Mouse (Mus musculus): ENCODE measurements around the gene Jade2.
A peak's percentile ranks its signal among the peaks of the same experiment; 100 is the strongest.

Gene Jade2

GRCm38 (mm10) chr11:51834067-51834411 is 23.4 kb downstream of the Jade2 start:
- Histone ChIP-seq H3K36me3 (ENCODE audit: insufficient read depth, low read length) (peaks cover 87% of the 10 kb centered on the region), H3K4me3 (replicated peaks; ENCODE audit: low read length) (no peak overlapping the region), H3K4me1 (replicated peaks; ENCODE audit: low read depth, low read length) (peaks cover 23% of the 10 kb centered on the region), H3K9me3 (ENCODE audit: low read length) (no peaks in the 10 kb centered on the region), H3K27me3 (ENCODE audit: insufficient read depth, low read length) (no peaks in the 10 kb centered on the region)
- TF ChIP-seq CTCF (conservative IDR thresholded peaks at IDR 0.05; ENCODE audit: low read length) (no peak), POU5F1 (IDR thresholded peaks at IDR 0.05; ENCODE audit: borderline replicate concordance, low read length) (no peak), NANOG (IDR thresholded peaks at IDR 0.05; ENCODE audit: borderline replicate concordance, low read length) (no peak)

- Histone ChIP-seq H3K9me3 (ENCODE audit: low read length) (no peaks in the 10 kb centered on the region), H3K27me3 (ENCODE audit: insufficient read depth, low read length) (no peaks in the 10 kb centered on the region), H3K36me3 (ENCODE audit: insufficient read depth, low read length) (peaks cover 88% of the 10 kb centered on the region), H3K4me3 (replicated peaks; ENCODE audit: low read length) (no peak overlapping the region), H3K4me1 (replicated peaks; ENCODE audit: low read depth, low read length) (peaks cover 20% of the 10 kb centered on the region)
- TF ChIP-seq NANOG (IDR thresholded peaks at IDR 0.05; ENCODE audit: borderline replicate concordance, low read length) (no peak), CTCF (conservative IDR thresholded peaks at IDR 0.05; ENCODE audit: low read length) (no peak), POU5F1 (IDR thresholded peaks at IDR 0.05; ENCODE audit: borderline replicate concordance, low read length) (no peak)
Measured at GRCm38 (mm10) chr11:51833393-51834066, 23.9 kb downstream of the Jade2 start.

- no peak for TF ChIP-seq POU5F1 (IDR thresholded peaks at IDR 0.05; ENCODE audit: borderline replicate concordance, low read length)
- no peak for TF ChIP-seq CTCF (conservative IDR thresholded peaks at IDR 0.05; ENCODE audit: low read length)
- TF ChIP-seq NANOG (IDR thresholded peaks at IDR 0.05; ENCODE audit: borderline replicate concordance, low read length), result no peak
- no peak overlapping the region for H3K4me3 ChIP-seq (replicated peaks; ENCODE audit: low read length)
Measured at GRCm38 (mm10) chr11:51832992-51833391, 24.5 kb downstream of the Jade2 start.

GRCm38 (mm10) chr11:51831962-51832909 is 25.2 kb downstream of the Jade2 start:
- H3K36me3 ChIP-seq (ENCODE audit: insufficient read depth, low read length), result peaks cover 92% of the 10 kb centered on the region
- TF ChIP-seq CTCF (conservative IDR thresholded peaks at IDR 0.05; ENCODE audit: low read length), result no peak
- no peak for TF ChIP-seq NANOG (IDR thresholded peaks at IDR 0.05; ENCODE audit: borderline replicate concordance, low read length)
- TF ChIP-seq POU5F1 (IDR thresholded peaks at IDR 0.05; ENCODE audit: borderline replicate concordance, low read length), result no peak
- no peaks in the 10 kb centered on the region for H3K9me3 ChIP-seq (ENCODE audit: low read length)
- no peak overlapping the region for H3K4me3 ChIP-seq (replicated peaks; ENCODE audit: low read length)
- H3K4me1 ChIP-seq (replicated peaks; ENCODE audit: low read depth, low read length), result peaks cover 14% of the 10 kb centered on the region
- H3K27me3 ChIP-seq (ENCODE audit: insufficient read depth, low read length), result no peaks in the 10 kb centered on the region

More at GRCm38 (mm10) chr11:51832992-51833391, 24.5 kb downstream of the Jade2 start:
- Histone ChIP-seq H3K27me3 (ENCODE audit: insufficient read depth, low read length) (no peaks in the 10 kb centered on the region), H3K36me3 (ENCODE audit: insufficient read depth, low read length) (peaks cover 88% of the 10 kb centered on the region), H3K9me3 (ENCODE audit: low read length) (no peaks in the 10 kb centered on the region), H3K4me1 (replicated peaks; ENCODE audit: low read depth, low read length) (peaks cover 20% of the 10 kb centered on the region)

- peaks cover 90% of the 10 kb centered on the region for H3K36me3 ChIP-seq (ENCODE audit: insufficient read depth, low read length)
- peaks cover 59% of the 10 kb centered on the region for H3K4me1 ChIP-seq (replicated peaks; ENCODE audit: low read depth, low read length)
- no peaks in the 10 kb centered on the region for H3K9me3 ChIP-seq (ENCODE audit: low read length)
- no peak for TF ChIP-seq POU5F1 (IDR thresholded peaks at IDR 0.05; ENCODE audit: borderline replicate concordance, low read length)
- no peak for TF ChIP-seq CTCF (conservative IDR thresholded peaks at IDR 0.05; ENCODE audit: low read length)
- no peak for TF ChIP-seq NANOG (IDR thresholded peaks at IDR 0.05; ENCODE audit: borderline replicate concordance, low read length)
- no peak overlapping the region for H3K4me3 ChIP-seq (replicated peaks; ENCODE audit: low read length)
- no peaks in the 10 kb centered on the region for H3K27me3 ChIP-seq (ENCODE audit: insufficient read depth, low read length)
Measured at GRCm38 (mm10) chr11:51824867-51825424, 32.5 kb downstream of the Jade2 start.

GRCm38 (mm10) chr11:51823963-51824753 is 33.3 kb downstream of the Jade2 start:
- no peaks in the 10 kb centered on the region for H3K9me3 ChIP-seq (ENCODE audit: low read length)
- H3K27me3 ChIP-seq (ENCODE audit: insufficient read depth, low read length), result no peaks in the 10 kb centered on the region
- TF ChIP-seq CTCF (conservative IDR thresholded peaks at IDR 0.05; ENCODE audit: low read length) (no peak), POU5F1 (IDR thresholded peaks at IDR 0.05; ENCODE audit: borderline replicate concordance, low read length) (no peak), NANOG (IDR thresholded peaks at IDR 0.05; ENCODE audit: borderline replicate concordance, low read length) (no peak)
- H3K4me1 ChIP-seq (replicated peaks; ENCODE audit: low read depth, low read length), result peaks cover 59% of the 10 kb centered on the region
- H3K4me3 ChIP-seq (replicated peaks; ENCODE audit: low read length), result peak overlapping the region; percentile 20; the same call in 1 of the 2 replicates
- H3K36me3 ChIP-seq (ENCODE audit: insufficient read depth, low read length), result peaks cover 90% of the 10 kb centered on the region

GRCm38 (mm10) chr11:51823271-51823670 is 34.2 kb downstream of the Jade2 start:
- TF ChIP-seq POU5F1 (IDR thresholded peaks at IDR 0.05; ENCODE audit: borderline replicate concordance, low read length) (no peak), CTCF (conservative IDR thresholded peaks at IDR 0.05; ENCODE audit: low read length) (no peak), NANOG (IDR thresholded peaks at IDR 0.05; ENCODE audit: borderline replicate concordance, low read length) (no peak)
- H3K9me3 ChIP-seq (ENCODE audit: low read length), result no peaks in the 10 kb centered on the region

More at GRCm38 (mm10) chr11:51823271-51823670, 34.2 kb downstream of the Jade2 start:
- H3K4me1 ChIP-seq (replicated peaks; ENCODE audit: low read depth, low read length), result peaks cover 65% of the 10 kb centered on the region
- H3K4me3 ChIP-seq (replicated peaks; ENCODE audit: low read length), result peak overlapping the region; percentile 37
- no peaks in the 10 kb centered on the region for H3K27me3 ChIP-seq (ENCODE audit: insufficient read depth, low read length)
- H3K36me3 ChIP-seq (ENCODE audit: insufficient read depth, low read length), result peaks cover 91% of the 10 kb centered on the region

All from E14TG2a.4 (cell line).